Mouse (Mus musculus) myocyte (in vitro differentiated cells): ENCODE measurements around the gene Ttc21a.

Source experiments
- E2F4 ChIP-seq: IDR thresholded peaks from one replicate; pipeline ENCODE4 v1.6.1; 2011; ENCODE audit warnings: mild to moderate bottlenecking, control low read depth, moderate library complexity; ENCODE audit not compliant: insufficient read depth
- MYOD1 ChIP-seq, 3 experiments: IDR thresholded peaks; one replicate each; pipeline ENCODE4 v1.6.1; 2011; ENCODE audit warnings: control low read depth in 2 of 3, low read depth in 2 of 3, mild to moderate bottlenecking in 2 of 3, moderate library complexity in 1 of 3; ENCODE audit not compliant: insufficient read length in 2 of 3, control insufficient read depth in 1 of 3
- MYOG ChIP-seq, 3 experiments: IDR thresholded peaks; one replicate each; pipeline ENCODE4 v1.6.1; 2011; ENCODE audit warnings: control low read depth in 2 of 3, low read depth in 2 of 3, mild to moderate bottlenecking in 2 of 3; ENCODE audit not compliant: insufficient read length in 2 of 3, control insufficient read depth in 1 of 3, insufficient read depth in 1 of 3
- POLR2A ChIP-seq: IDR thresholded peaks from one replicate; pipeline ENCODE4 v1.6.1; 2011; ENCODE audit warnings: low read depth, mild to moderate bottlenecking, control low read depth, moderate library complexity; ENCODE audit not compliant: insufficient read length
- POLR2AphosphoS2 ChIP-seq: IDR thresholded peaks from one replicate; pipeline ENCODE4 v1.6.1; 2011; ENCODE audit warnings: low read depth, control low read depth; ENCODE audit not compliant: insufficient read length
- REST ChIP-seq: IDR thresholded peaks from one replicate; pipeline ENCODE4 v1.6.1; 2011; ENCODE audit warnings: mild to moderate bottlenecking, control low read depth, moderate library complexity; ENCODE audit not compliant: insufficient read depth, insufficient read length
- TCF12 ChIP-seq: IDR thresholded peaks from one replicate; pipeline ENCODE4 v1.6.1; 2011; ENCODE audit warnings: mild to moderate bottlenecking, control low read depth; ENCODE audit not compliant: poor library complexity, insufficient read depth, severe bottlenecking

DNA sequence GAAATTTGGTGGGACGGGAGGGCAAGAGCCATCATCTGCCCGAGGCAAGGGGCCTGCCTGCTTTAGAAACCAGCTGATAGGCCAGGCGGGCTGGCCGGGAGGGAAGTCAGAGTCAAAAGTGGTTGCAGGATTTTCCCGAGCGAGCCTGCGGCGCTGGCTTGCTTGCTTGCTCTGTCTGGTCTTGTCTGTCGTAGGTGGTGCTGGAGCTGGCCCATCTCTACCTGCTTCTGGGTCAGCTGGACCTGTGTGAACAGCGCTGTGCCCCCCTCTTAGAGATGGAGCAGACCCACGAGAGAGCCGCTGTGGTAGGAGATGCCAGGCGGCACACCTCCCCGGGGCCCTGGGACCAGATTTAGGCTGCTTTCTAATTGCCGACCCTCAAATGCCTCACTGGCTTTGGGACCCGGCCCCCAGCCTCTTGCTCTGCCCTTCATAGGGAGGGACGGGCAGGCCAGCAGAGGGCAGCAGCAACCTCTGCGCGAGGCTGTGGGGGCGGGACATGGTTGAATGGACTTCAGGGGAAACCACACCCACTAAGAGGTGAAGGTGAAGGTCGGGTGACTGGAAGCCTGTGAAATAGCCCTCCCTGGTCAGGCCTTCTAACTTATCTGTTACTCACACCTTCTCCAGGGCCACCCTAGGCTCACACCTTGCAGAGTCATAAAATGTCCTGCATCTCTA lies 25.7 kb downstream of the Ttc21a start:
- no peak for TF ChIP-seq POLR2AphosphoS2
- no peak for TF ChIP-seq POLR2A
- no peak for TF ChIP-seq TCF12
- TF ChIP-seq E2F4: no peak
- TF ChIP-seq MYOG (IDR thresholded peaks at IDR 0.05; ENCODE audit: control insufficient read depth in 1 of 3, insufficient read depth in 1 of 3, insufficient read length in 2 of 3, low read depth in 2 of 3): no peak
- no peak for TF ChIP-seq REST
- no peak for TF ChIP-seq MYOD1 (IDR thresholded peaks at IDR 0.05; ENCODE audit: control insufficient read depth in 1 of 3, insufficient read length in 2 of 3, low read depth in 2 of 3)
